Mouse (Mus musculus) heart, postnatal 25 days (tissue): ENCODE data around the gene Syn3. TPM values are rescaled to one million over a fixed set of nuclear protein-coding genes. Genes with fewer than 3 reads are reported as not detected.
A peak's percentile ranks its signal among the peaks of the same experiment; 100 is the strongest.
"Not testable (repeated sequence)": the region's sequence is repeated elsewhere in the genome, so short reads cannot be mapped to it uniquely, and the experiment has no call there.

Experiments
- DNase-seq: peaks from one replicate; pipeline ENCODE4 v3.0.0; 2022; ENCODE audit warnings: low spot score
- intact Hi-C: fragments of 180-260 bp; cut with DNase I; formaldehyde crosslinking; loops from one replicate; pipeline ENCODE4 v1.15.1; 2025
- total RNA-seq, 2 experiments: library from RNA; stranded (reverse); gene quantifications; 2 replicates each; pipeline ENCODE4 v1.2.3; 2021

Gene Syn3
- total RNA-seq, 2 experiments from 2014 or later: 0.44 to 0.53 TPM

- intact Hi-C loops: no loop called here
- no peak for DNase-seq
These were observed 349.5 kb downstream of the Syn3 start for GRCm38 (mm10) chr10:86149029-86149818.

- DNase-seq: peak; percentile 47
- intact Hi-C loops: no loop called here
These were observed 359.5 kb downstream of the Syn3 start for GRCm38 (mm10) chr10:86139061-86139681.

GRCm38 (mm10) chr10:86137589-86138173, 361.0 kb downstream of the Syn3 start:
- no peak for DNase-seq
- intact Hi-C loops: no loop called here

- intact Hi-C loops: no loop called here
- no peak for DNase-seq
These were observed 361.6 kb downstream of the Syn3 start for GRCm38 (mm10) chr10:86137106-86137505.

- intact Hi-C loops: no loop called here
These were observed 362.4 kb downstream of the Syn3 start for GRCm38 (mm10) chr10:86136249-86136648.

GRCm38 (mm10) chr10:86134848-86135247, 363.8 kb downstream of the Syn3 start:
- intact Hi-C loops: no loop called here
- DNase-seq: no peak

More at GRCm38 (mm10) chr10:86136249-86136648, 362.4 kb downstream of the Syn3 start:
- no peak for DNase-seq

GRCm38 (mm10) chr10:86134336-86134735, 364.4 kb downstream of the Syn3 start:
- no peak for DNase-seq
- intact Hi-C loops: no loop called here

- no peak for DNase-seq
- intact Hi-C loops: no loop called here
These were observed 366.2 kb downstream of the Syn3 start for GRCm38 (mm10) chr10:86132420-86132956.

- intact Hi-C loops: no loop called here
- no peak for DNase-seq
These were observed 369.6 kb downstream of the Syn3 start for GRCm38 (mm10) chr10:86129046-86129445.

- intact Hi-C loops: no loop called here
- peak; percentile 39 for DNase-seq
These were observed 372.2 kb downstream of the Syn3 start for GRCm38 (mm10) chr10:86126478-86126877.

- no peak for DNase-seq
- intact Hi-C loops: no loop called here
These were observed 373.3 kb downstream of the Syn3 start for GRCm38 (mm10) chr10:86125421-86125820.

GRCm38 (mm10) chr10:86124115-86124514, 374.6 kb downstream of the Syn3 start:
- intact Hi-C loops: no loop called here
- DNase-seq: no peak

- no peak for DNase-seq
- intact Hi-C loops: no loop called here
These were observed 375.5 kb downstream of the Syn3 start for GRCm38 (mm10) chr10:86123224-86123623.

GRCm38 (mm10) chr10:86122456-86122855, 376.2 kb downstream of the Syn3 start:
- intact Hi-C loops, DNase-seq: not testable (repeated sequence)

- intact Hi-C loops: no loop called here
These were observed 382.4 kb downstream of the Syn3 start for GRCm38 (mm10) chr10:86116268-86116667.

GRCm38 (mm10) chr10:86114431-86114848, 384.3 kb downstream of the Syn3 start:
- intact Hi-C loops: no loop called here
- no peak for DNase-seq

More at GRCm38 (mm10) chr10:86116268-86116667, 382.4 kb downstream of the Syn3 start:
- DNase-seq: no peak

GRCm38 (mm10) chr10:86108797-86109196, 389.9 kb downstream of the Syn3 start:
- intact Hi-C loops: no loop called here
- DNase-seq: no peak

GRCm38 (mm10) chr10:86107681-86108080, 391.0 kb downstream of the Syn3 start:
- DNase-seq: no peak
- intact Hi-C loops: no loop called here

GRCm38 (mm10) chr10:86103976-86104375, 394.7 kb downstream of the Syn3 start:
- no peak for DNase-seq
- intact Hi-C loops: no loop called here

GRCm38 (mm10) chr10:86100281-86100851, 398.3 kb downstream of the Syn3 start:
- DNase-seq: peak; percentile 51

More at GRCm38 (mm10) chr10:86100281-86100851, 398.3 kb downstream of the Syn3 start:
- intact Hi-C loops: no loop called here
